Mouse (Mus musculus): ENCODE results near the gene Zbtb7b. TPM values are rescaled to one million over a fixed set of nuclear protein-coding genes. Genes with fewer than 3 reads are reported as not detected.

Zbtb7b gene
- polyA plus RNA-seq, 1 experiment from 2014 or later, result 0.69 TPM

- Histone ChIP-seq H3K4me3 (no peak overlapping the region), H3K27ac (peak overlapping the region; percentile 12; the same call in 1 of the 2 replicates), H3K27me3 (ENCODE audit: poor library complexity, severe bottlenecking) (peaks cover 15% of the 10 kb centered on the region; the same call in 1 of the 2 replicates), H3K36me3 (replicated peaks) (no peaks in the 10 kb centered on the region), H3K9me3 (no peaks in the 10 kb centered on the region), H3K4me1 (peaks cover 23% of the 10 kb centered on the region)
- 78% methylated on average over 20 of the region's 20 CpGs for WGBS
- no peak for DNase-seq (ENCODE audit: extremely low spot score, low spot score)
Observed at GRCm38 (mm10) chr3:89365486-89366414, 28.8 kb downstream of the Zbtb7b start.

- peaks cover 15% of the 10 kb centered on the region; the same call in 1 of the 2 replicates for H3K27me3 ChIP-seq (ENCODE audit: poor library complexity, severe bottlenecking)
- peak within 1 kb of the TSS; percentile 12; the same call in 1 of the 2 replicates for H3K27ac ChIP-seq
- no peaks in the 10 kb centered on the region for H3K9me3 ChIP-seq
- no peak within 1 kb of the TSS for H3K4me3 ChIP-seq
- 88% methylated on average over 11 of the region's 11 CpGs for WGBS
- no peak for DNase-seq (ENCODE audit: extremely low spot score, low spot score)
- H3K4me1 ChIP-seq, result peaks cover 23% of the 10 kb centered on the region
- no peaks in the 10 kb centered on the region for H3K36me3 ChIP-seq (replicated peaks)
Observed at GRCm38 (mm10) chr3:89365153-89365485, 29.5 kb downstream of the Zbtb7b start, which contains the start of gene Dcst1. Dcst1 (minus strand) TSS chr3:89365253.

- Histone ChIP-seq H3K27ac (0 out of 2 replicates have a peak overlapping the region, but pooled peaks have one; percentile 12), H3K9me3 (no peaks in the 10 kb centered on the region), H3K27me3 (ENCODE audit: poor library complexity, severe bottlenecking) (peaks cover 15% of the 10 kb centered on the region; the same call in 1 of the 2 replicates), H3K4me1 (peaks cover 23% of the 10 kb centered on the region), H3K4me3 (no peak overlapping the region), H3K36me3 (replicated peaks) (no peaks in the 10 kb centered on the region)
- no peak for DNase-seq (ENCODE audit: extremely low spot score, low spot score)
- WGBS, result 64% methylated on average over 8 of the region's 8 CpGs
Observed at GRCm38 (mm10) chr3:89364631-89365030, 29.9 kb downstream of the Zbtb7b start.

- H3K9me3 ChIP-seq, result no peaks in the 10 kb centered on the region
- H3K27ac ChIP-seq, result no peak within 1 kb of the TSS
- peaks cover 21% of the 10 kb centered on the region; the same call in 1 of the 2 replicates for H3K27me3 ChIP-seq (ENCODE audit: poor library complexity, severe bottlenecking)
- no peaks in the 10 kb centered on the region for H3K36me3 ChIP-seq (replicated peaks)
- H3K4me1 ChIP-seq, result peaks cover 17% of the 10 kb centered on the region
- 87% methylated on average over 7 of the region's 7 CpGs for WGBS
- no peak within 1 kb of the TSS for H3K4me3 ChIP-seq
- no peak for DNase-seq (ENCODE audit: extremely low spot score, low spot score)
Observed at GRCm38 (mm10) chr3:89361675-89362074, 32.9 kb downstream of the Zbtb7b start, which contains the start of gene Dcst2. Dcst2 (plus strand) TSS chr3:89361975.

- WGBS, result 85% methylated on average over 3 of the region's 3 CpGs
- no peak overlapping the region for H3K27ac ChIP-seq
Observed at GRCm38 (mm10) chr3:89360237-89360636, 34.3 kb downstream of the Zbtb7b start.

GRCm38 (mm10) chr3:89359630-89360029 is 34.9 kb downstream of the Zbtb7b start:
- H3K4me3 ChIP-seq, result no peak overlapping the region

More at GRCm38 (mm10) chr3:89360237-89360636, 34.3 kb downstream of the Zbtb7b start:
- Histone ChIP-seq H3K27me3 (ENCODE audit: poor library complexity, severe bottlenecking) (peaks cover 27% of the 10 kb centered on the region; the same call in 1 of the 2 replicates), H3K36me3 (replicated peaks) (no peaks in the 10 kb centered on the region), H3K4me1 (peaks cover 11% of the 10 kb centered on the region), H3K4me3 (no peak overlapping the region), H3K9me3 (no peaks in the 10 kb centered on the region)
- no peak for DNase-seq (ENCODE audit: extremely low spot score, low spot score)

GRCm38 (mm10) chr3:89356029-89356428 is 38.5 kb downstream of the Zbtb7b start:
- WGBS, result 72% methylated on average over 9 of the region's 9 CpGs
- no peak overlapping the region for H3K4me3 ChIP-seq
- no peak for DNase-seq (ENCODE audit: extremely low spot score, low spot score)

More at GRCm38 (mm10) chr3:89359630-89360029, 34.9 kb downstream of the Zbtb7b start:
- no peaks in the 10 kb centered on the region for H3K9me3 ChIP-seq
- no peaks in the 10 kb centered on the region for H3K36me3 ChIP-seq (replicated peaks)
- no peak overlapping the region for H3K27ac ChIP-seq
- peaks cover 23% of the 10 kb centered on the region; the same call in 1 of the 2 replicates for H3K27me3 ChIP-seq (ENCODE audit: poor library complexity, severe bottlenecking)
- WGBS, result 85% methylated on average over 6 of the region's 6 CpGs
- H3K4me1 ChIP-seq, result peaks cover 11% of the 10 kb centered on the region
- no peak for DNase-seq (ENCODE audit: extremely low spot score, low spot score)

GRCm38 (mm10) chr3:89355512-89355902 is 39.1 kb downstream of the Zbtb7b start:
- Histone ChIP-seq H3K27me3 (ENCODE audit: poor library complexity, severe bottlenecking) (peaks cover 59% of the 10 kb centered on the region), H3K27ac (no peak overlapping the region), H3K36me3 (replicated peaks) (no peaks in the 10 kb centered on the region), H3K4me3 (no peak overlapping the region), H3K9me3 (no peaks in the 10 kb centered on the region), H3K4me1 (peaks cover 22% of the 10 kb centered on the region)
- WGBS, result 86% methylated on average over 6 of the region's 6 CpGs
- DNase-seq (ENCODE audit: extremely low spot score, low spot score), result no peak

More at GRCm38 (mm10) chr3:89356029-89356428, 38.5 kb downstream of the Zbtb7b start:
- Histone ChIP-seq H3K27me3 (ENCODE audit: poor library complexity, severe bottlenecking) (peaks cover 54% of the 10 kb centered on the region), H3K27ac (no peak overlapping the region), H3K36me3 (replicated peaks) (no peaks in the 10 kb centered on the region), H3K9me3 (no peaks in the 10 kb centered on the region), H3K4me1 (peaks cover 20% of the 10 kb centered on the region)

- peaks cover 64% of the 10 kb centered on the region for H3K27me3 ChIP-seq (ENCODE audit: poor library complexity, severe bottlenecking)
- DNase-seq (ENCODE audit: extremely low spot score, low spot score), result peak; percentile 82
- WGBS, result 22% methylated on average over 5 of the region's 5 CpGs
- H3K4me3 ChIP-seq, result no peak overlapping the region
- no peaks in the 10 kb centered on the region for H3K36me3 ChIP-seq (replicated peaks)
- H3K9me3 ChIP-seq, result no peaks in the 10 kb centered on the region
- H3K27ac ChIP-seq, result peak overlapping the region; percentile 57; the same call in 1 of the 2 replicates
- peaks cover 28% of the 10 kb centered on the region for H3K4me1 ChIP-seq
Observed at GRCm38 (mm10) chr3:89354816-89355511, 39.6 kb downstream of the Zbtb7b start.

GRCm38 (mm10) chr3:89351271-89351670 is 43.3 kb downstream of the Zbtb7b start:
- Histone ChIP-seq H3K27me3 (ENCODE audit: poor library complexity, severe bottlenecking) (peaks cover 88% of the 10 kb centered on the region), H3K4me1 (peaks cover 55% of the 10 kb centered on the region), H3K4me3 (no peak overlapping the region), H3K36me3 (replicated peaks) (peaks cover 10% of the 10 kb centered on the region), H3K9me3 (no peaks in the 10 kb centered on the region), H3K27ac (no peak overlapping the region)
- no peak for DNase-seq (ENCODE audit: extremely low spot score, low spot score)
- WGBS, result 76% methylated on average over 5 of the region's 5 CpGs

- Histone ChIP-seq H3K36me3 (replicated peaks) (peaks cover 23% of the 10 kb centered on the region), H3K9me3 (no peaks in the 10 kb centered on the region), H3K27me3 (ENCODE audit: poor library complexity, severe bottlenecking) (peaks cover 77% of the 10 kb centered on the region), H3K4me1 (peaks cover 50% of the 10 kb centered on the region), H3K27ac (peak within 1 kb of the TSS; percentile 84), H3K4me3 (peak within 1 kb of the TSS; percentile 78)
- DNase-seq (ENCODE audit: extremely low spot score, low spot score), result peak; percentile 89
- 1% methylated on average over 59 of the region's 59 CpGs for WGBS
Observed at GRCm38 (mm10) chr3:89349869-89350501, 44.6 kb downstream of the Zbtb7b start, which contains the start of gene Adam15. Adam15 (minus strand) TSS chr3:89349996.
